24 mouse cellular contexts compared by ENCODE assay signal in the genomic region with DNA sequence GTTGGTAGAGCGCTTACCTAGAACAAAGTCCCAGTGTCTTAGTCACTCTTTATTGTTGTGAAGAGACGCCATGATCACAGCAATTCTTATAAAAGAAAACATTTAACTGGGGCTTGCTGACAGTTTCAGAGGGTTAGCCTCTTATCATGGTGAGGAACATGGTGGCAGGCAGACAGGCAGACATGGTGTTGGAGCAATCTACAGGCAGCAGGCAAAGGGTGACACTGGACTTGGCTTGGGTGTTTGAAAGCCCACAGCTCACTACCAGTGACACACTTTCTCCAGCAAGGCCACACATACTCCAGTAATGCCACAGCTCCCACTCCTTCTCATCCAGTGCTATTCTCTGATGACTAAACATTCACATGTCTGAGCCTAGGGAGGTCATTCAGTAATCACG.
"Had no signal": no experiment of that assay in that cellular context is flagged by ENCODE, and none has a peak within 500 bp of the region (broad histone marks: within the 10 kb centered on the region; RNA-seq: fewer than 3 reads in every experiment).

No protein-coding gene starts in this region.

- H3K4me3 ChIP-seq: kidney, embryonic 15.5 days; limb, embryonic 12.5 days; limb, embryonic 15.5 days; midbrain, embryonic 10.5 days; midbrain, embryonic 13.5 days; myocyte; neural tube, embryonic 13.5 days; stomach, embryonic 15.5 days had no signal

- DNase-seq: kidney, adult 8-10 months; kidney, postnatal 10 days; kidney, postnatal 36 days; left cerebral cortex, postnatal 4 days; liver, postnatal 0 days; lung, embryonic 14.5 days; retina, postnatal 1 day; right cerebral cortex, postnatal 25 days; spleen, adult 18-20 months; thymus, adult 18-20 months; thymus, postnatal 36 days had no signal

- H3K27me3 ChIP-seq: kidney, embryonic 15.5 days; limb, embryonic 15.5 days; neural tube, embryonic 13.5 days; stomach, embryonic 15.5 days had no signal

- ATAC-seq: liver, postnatal 0 days; lung, postnatal 0 days; midbrain, embryonic 13.5 days; midbrain, embryonic 16.5 days had no signal

- H3K9ac ChIP-seq: kidney, embryonic 15.5 days; limb, embryonic 12.5 days; limb, embryonic 15.5 days; liver, embryonic 14.5 days; liver, postnatal 0 days; lung, embryonic 14.5 days; midbrain, embryonic 13.5 days; neural tube, embryonic 13.5 days; stomach, embryonic 15.5 days had no signal

- H3K27ac ChIP-seq: kidney, embryonic 15.5 days; limb, embryonic 12.5 days; limb, embryonic 15.5 days; liver, embryonic 14.5 days; macrophage; midbrain, embryonic 10.5 days; midbrain, embryonic 13.5 days; neural tube, embryonic 13.5 days; stomach, embryonic 15.5 days had no signal

- H3K9me3 ChIP-seq: kidney, embryonic 15.5 days; midbrain, embryonic 10.5 days; midbrain, embryonic 13.5 days; stomach, embryonic 15.5 days had no signal

- H3K36me3 ChIP-seq: kidney, embryonic 15.5 days; limb, embryonic 12.5 days; limb, embryonic 15.5 days; midbrain, embryonic 10.5 days; midbrain, embryonic 13.5 days; neural tube, embryonic 13.5 days; stomach, embryonic 15.5 days had no signal

- H3K4me2 ChIP-seq: kidney, embryonic 15.5 days; limb, embryonic 12.5 days; limb, embryonic 15.5 days; liver, embryonic 11.5 days; lung, embryonic 14.5 days; midbrain, embryonic 13.5 days; neural tube, embryonic 13.5 days; stomach, embryonic 15.5 days had no signal
